ENCODE assay signal across 8 mouse cellular contexts in genomic region chr5:148550821-148551763, GRCm38 (mm10). TPM values are rescaled to one million over a fixed set of nuclear protein-coding genes. Genes with fewer than 3 reads are reported as not detected.
DNase-seq lines count a peak whose midpoint lies in the region; ATAC-seq lines count a peak whose summit lies in the region.

No protein-coding gene starts in this region.

- H3K4me1 ChIP-seq in embryonic facial prominence, embryonic 10.5 days, result peaks cover 65% of the 10 kb centered on the region
- H3K4me1 ChIP-seq in heart, embryonic 16.5 days (ENCODE audit: control insufficient read depth, insufficient read depth, low read length), result peaks cover 46% of the 10 kb centered on the region

- peak overlapping the region; percentile 80 for H3K4me3 ChIP-seq in embryonic facial prominence, embryonic 10.5 days
- peak overlapping the region; percentile 68 for H3K4me3 ChIP-seq in heart, embryonic 16.5 days (ENCODE audit: low read length)

- no peaks in the 10 kb centered on the region for H3K9me3 ChIP-seq in embryonic facial prominence, embryonic 10.5 days
- no peaks in the 10 kb centered on the region for H3K9me3 ChIP-seq in heart, embryonic 16.5 days (replicated peaks; ENCODE audit: control insufficient read depth, low read length)

- peak overlapping the region; percentile 96 for H3K27ac ChIP-seq in embryonic facial prominence, embryonic 10.5 days (replicated peaks)
- peak overlapping the region; percentile 98 for H3K27ac ChIP-seq in heart, embryonic 16.5 days (ENCODE audit: low read length)

- DNase-seq in CD4-positive, CD25-positive, alpha-beta regulatory T cell, adult 2 months (ENCODE audit: low read depth, low spot score), result peak; percentile 58
- peak; percentile 39 for DNase-seq in ZHBTc4 (ENCODE audit: low read depth, low spot score)
- peak; percentile 60 for DNase-seq in embryonic facial prominence, embryonic 10.5 days (ENCODE audit: low spot score)
- peak; percentile 38 to 69 for DNase-seq in kidney, postnatal 36 days
- DNase-seq in lung, postnatal 4 days, result peak; percentile 42 to 60
- peak; percentile 44 for DNase-seq in skeletal muscle tissue, adult 2 months (ENCODE audit: low read depth, low spot score)

- WGBS in embryonic facial prominence, embryonic 10.5 days, result under 1% methylated on average over 28 of the region's 28 CpGs
- under 1% methylated on average over 28 of the region's 28 CpGs for WGBS in heart, embryonic 16.5 days

- H3K4me2 ChIP-seq in heart, embryonic 16.5 days (ENCODE audit: low read depth, low read length), result peak overlapping the region; percentile 93

- peaks cover 22% of the 10 kb centered on the region for H3K27me3 ChIP-seq in embryonic facial prominence, embryonic 10.5 days (replicated peaks; ENCODE audit: low read depth, poor library complexity, severe bottlenecking)
- H3K27me3 ChIP-seq in heart, embryonic 16.5 days (ENCODE audit: control insufficient read depth, insufficient read depth, low read length), result no peaks in the 10 kb centered on the region

- ATAC-seq in CD4-positive, CD25-positive, alpha-beta regulatory T cell, adult 4 months, result no peak
- ATAC-seq in heart, embryonic 16.5 days (replicated peaks; ENCODE audit: extremely low read depth, insufficient read depth, low FRiP score), result no peak

- no peaks in the 10 kb centered on the region for H3K36me3 ChIP-seq in embryonic facial prominence, embryonic 10.5 days (replicated peaks)
- no peaks in the 10 kb centered on the region for H3K36me3 ChIP-seq in heart, embryonic 16.5 days (ENCODE audit: control insufficient read depth, insufficient read depth)

- H3K9ac ChIP-seq in heart, embryonic 16.5 days (ENCODE audit: low read length), result peak overlapping the region; percentile 94

RNA-seq across cellular contexts. Expression of gene Ubl3, which starts 1.5 kb away (rescaled TPM):
- polyA plus RNA-seq in CD4-positive, CD25-positive, alpha-beta regulatory T cell, adult 4 months (2017; shearing (Covaris generic)), result 100 to 1,000 TPM in 1 of 2 experiments, 10 to 100 TPM in 1; 85.9 to 102 TPM
- 55.4 and 56.3 TPM in 2 replicates for polyA plus RNA-seq in embryonic facial prominence, embryonic 10.5 days (2016; fragmentation: Nextera tagmentation; extraction: Ambion mirVana)
- polyA plus RNA-seq in heart, embryonic 16.5 days (2015; fragmentation: Nextera tagmentation; extraction: Ambion mirVana), result 60.2 and 70.9 TPM in 2 replicates
